Mouse (Mus musculus): ENCODE measurements around the gene Hapln4. TPM values are rescaled to one million over a fixed set of nuclear protein-coding genes. Genes with fewer than 3 reads are reported as not detected.
A peak's percentile ranks its signal among the peaks of the same experiment; 100 is the strongest.

Gene Hapln4
- polyA plus RNA-seq, 1 experiment: 6.0 TPM

GRCm38 (mm10) chr8:70086151-70086550 lies 2.9 kb downstream of the Hapln4 start:
- no peak overlapping the region for H3K4me2 ChIP-seq (ENCODE audit: low read depth)
- H3K27me3 ChIP-seq (ENCODE audit: control insufficient read depth, insufficient read depth, insufficient read length): peaks cover 34% of the 10 kb centered on the region

GRCm38 (mm10) chr8:70087237-70087636 lies 4.0 kb downstream of the Hapln4 start:
- no peak for TF ChIP-seq E2F4 (IDR thresholded peaks at IDR 0.05; ENCODE audit: insufficient read depth)
- TF ChIP-seq POLR2A (IDR thresholded peaks at IDR 0.05; ENCODE audit: insufficient read length, low read depth): no peak
- no peak for TF ChIP-seq CEBPB (IDR thresholded peaks at IDR 0.05; ENCODE audit: insufficient read depth, poor library complexity, severe bottlenecking)
- no peak for TF ChIP-seq MYOG (IDR thresholded peaks at IDR 0.05; ENCODE audit: control insufficient read depth in 1 of 3, insufficient read depth in 1 of 3, insufficient read length in 2 of 3, low read depth in 2 of 3)
- TF ChIP-seq TCF12 (IDR thresholded peaks at IDR 0.05; ENCODE audit: insufficient read depth, poor library complexity, severe bottlenecking): no peak
- TF ChIP-seq MAX (IDR thresholded peaks at IDR 0.05; ENCODE audit: low read depth): no peak
- TF ChIP-seq REST (IDR thresholded peaks at IDR 0.05; ENCODE audit: insufficient read depth, insufficient read length): no peak
- no peak for TF ChIP-seq TCF3 (IDR thresholded peaks at IDR 0.05; ENCODE audit: insufficient read length, low read depth)
- no peak for TF ChIP-seq MYOD1 (IDR thresholded peaks at IDR 0.05; ENCODE audit: control insufficient read depth in 1 of 3, insufficient read length in 2 of 3, low read depth in 2 of 3)
- TF ChIP-seq SRF (IDR thresholded peaks at IDR 0.05; ENCODE audit: control insufficient read depth, insufficient read length, low read depth): no peak
- no peak for TF ChIP-seq POLR2AphosphoS2 (IDR thresholded peaks at IDR 0.05; ENCODE audit: insufficient read length, low read depth)
- TF ChIP-seq USF1 (IDR thresholded peaks at IDR 0.05; ENCODE audit: low read depth): no peak
- Histone ChIP-seq H3K36me3 (ENCODE audit: control insufficient read depth, insufficient read depth) (no peaks in the 10 kb centered on the region), H3K4me3 (no peak overlapping the region), H3K4me2 (ENCODE audit: low read depth) (no peak overlapping the region), H3K79me2 (ENCODE audit: control insufficient read depth, insufficient read depth) (no peaks in the 10 kb centered on the region), H3ac (ENCODE audit: control insufficient read depth, insufficient read length) (no peak overlapping the region), H3K27me3 (ENCODE audit: control insufficient read depth, insufficient read depth, insufficient read length) (peaks cover 34% of the 10 kb centered on the region)

More at GRCm38 (mm10) chr8:70086151-70086550, 2.9 kb downstream of the Hapln4 start:
- Histone ChIP-seq H3K36me3 (ENCODE audit: control insufficient read depth, insufficient read depth) (no peaks in the 10 kb centered on the region), H3K4me3 (no peak overlapping the region), H3ac (ENCODE audit: control insufficient read depth, insufficient read length) (no peak overlapping the region), H3K79me2 (ENCODE audit: control insufficient read depth, insufficient read depth) (no peaks in the 10 kb centered on the region)
- TF ChIP-seq MAX (IDR thresholded peaks at IDR 0.05; ENCODE audit: low read depth) (no peak), E2F4 (IDR thresholded peaks at IDR 0.05; ENCODE audit: insufficient read depth) (no peak), REST (IDR thresholded peaks at IDR 0.05; ENCODE audit: insufficient read depth, insufficient read length) (no peak), CEBPB (IDR thresholded peaks at IDR 0.05; ENCODE audit: insufficient read depth, poor library complexity, severe bottlenecking) (no peak), SRF (IDR thresholded peaks at IDR 0.05; ENCODE audit: control insufficient read depth, insufficient read length, low read depth) (no peak), POLR2A (IDR thresholded peaks at IDR 0.05; ENCODE audit: insufficient read length, low read depth) (no peak), MYOG (IDR thresholded peaks at IDR 0.05; ENCODE audit: control insufficient read depth in 1 of 3, insufficient read depth in 1 of 3, insufficient read length in 2 of 3, low read depth in 2 of 3) (no peak)

GRCm38 (mm10) chr8:70087836-70088650 lies 4.8 kb downstream of the Hapln4 start:
- Histone ChIP-seq H3K36me3 (ENCODE audit: control insufficient read depth, insufficient read depth) (no peaks in the 10 kb centered on the region), H3ac (ENCODE audit: control insufficient read depth, insufficient read length) (no peak overlapping the region), H3K4me2 (ENCODE audit: low read depth) (no peak overlapping the region), H3K27me3 (ENCODE audit: control insufficient read depth, insufficient read depth, insufficient read length) (peaks cover 34% of the 10 kb centered on the region), H3K4me3 (no peak overlapping the region), H3K79me2 (ENCODE audit: control insufficient read depth, insufficient read depth) (no peaks in the 10 kb centered on the region)
- TF ChIP-seq MYOG (IDR thresholded peaks at IDR 0.05; ENCODE audit: control insufficient read depth in 1 of 3, insufficient read depth in 1 of 3, insufficient read length in 2 of 3, low read depth in 2 of 3): peak in 2 of 3 experiments; percentile 52 to 88
- TF ChIP-seq CEBPB (IDR thresholded peaks at IDR 0.05; ENCODE audit: insufficient read depth, poor library complexity, severe bottlenecking): no peak
- no peak for TF ChIP-seq SRF (IDR thresholded peaks at IDR 0.05; ENCODE audit: control insufficient read depth, insufficient read length, low read depth)
- TF ChIP-seq USF1 (IDR thresholded peaks at IDR 0.05; ENCODE audit: low read depth): no peak
- peak in 2 of 3 experiments; percentile 62 to 66 for TF ChIP-seq MYOD1 (IDR thresholded peaks at IDR 0.05; ENCODE audit: control insufficient read depth in 1 of 3, insufficient read length in 2 of 3, low read depth in 2 of 3)
- TF ChIP-seq E2F4 (IDR thresholded peaks at IDR 0.05; ENCODE audit: insufficient read depth): no peak
- no peak for TF ChIP-seq POLR2A (IDR thresholded peaks at IDR 0.05; ENCODE audit: insufficient read length, low read depth)

GRCm38 (mm10) chr8:70089296-70089960 lies 6.2 kb downstream of the Hapln4 start:
- Histone ChIP-seq H3K4me3 (no peak overlapping the region), H3K4me2 (ENCODE audit: low read depth) (no peak overlapping the region), H3K36me3 (ENCODE audit: control insufficient read depth, insufficient read depth) (no peaks in the 10 kb centered on the region), H3K79me2 (ENCODE audit: control insufficient read depth, insufficient read depth) (no peaks in the 10 kb centered on the region), H3ac (ENCODE audit: control insufficient read depth, insufficient read length) (no peak overlapping the region), H3K27me3 (ENCODE audit: control insufficient read depth, insufficient read depth, insufficient read length) (peaks cover 27% of the 10 kb centered on the region)
- TF ChIP-seq REST (IDR thresholded peaks at IDR 0.05; ENCODE audit: insufficient read depth, insufficient read length) (no peak), MYOG (IDR thresholded peaks at IDR 0.05; ENCODE audit: control insufficient read depth in 1 of 3, insufficient read depth in 1 of 3, insufficient read length in 2 of 3, low read depth in 2 of 3) (no peak), TCF12 (IDR thresholded peaks at IDR 0.05; ENCODE audit: insufficient read depth, poor library complexity, severe bottlenecking) (no peak), TCF3 (IDR thresholded peaks at IDR 0.05; ENCODE audit: insufficient read length, low read depth) (no peak), USF1 (IDR thresholded peaks at IDR 0.05; ENCODE audit: low read depth) (no peak), MAX (IDR thresholded peaks at IDR 0.05; ENCODE audit: low read depth) (no peak), CEBPB (IDR thresholded peaks at IDR 0.05; ENCODE audit: insufficient read depth, poor library complexity, severe bottlenecking) (no peak)
